Mouse (Mus musculus) limb, embryonic 14.5 days (tissue): ENCODE data around the gene Senp3. TPM values are rescaled to one million over a fixed set of nuclear protein-coding genes. Genes with fewer than 3 reads are reported as not detected.

Source experiments
- ATAC-seq: fragments of 200-750 bp; cut with Nextera tagmentation; 2 replicates; pipeline ENCODE4 v1.8.0; 2017; ENCODE audit warnings: low read depth, moderate number of reproducible peaks, moderate TSS enrichment; ENCODE audit not compliant: low FRiP score
- DNase-seq: peaks from one replicate; pipeline ENCODE4 v3.0.0-alpha.2; 2015; ENCODE audit warnings: low spot score
- H3K27ac ChIP-seq: fragments of 300-500 bp; sonication (generic); replicated peaks from 2 replicates; pipeline ENCODE4 v1.5.1; 2014; ENCODE audit warnings: low read depth, mild to moderate bottlenecking, low read length, moderate library complexity, mixed read lengths
- H3K27me3 ChIP-seq: fragments of 300-500 bp; sonication (generic); 2 replicates; pipeline ENCODE4 v1.6.1; 2014; ENCODE audit warnings: low read length, mixed read lengths; ENCODE audit not compliant: control insufficient read depth, insufficient read depth
- H3K36me3 ChIP-seq: fragments of 300-500 bp; sonication (generic); 2 replicates; pipeline ENCODE4 v1.6.1; 2014; ENCODE audit warnings: mild to moderate bottlenecking, low read length, moderate library complexity, mixed read lengths; ENCODE audit not compliant: control insufficient read depth, insufficient read depth
- H3K4me1 ChIP-seq: fragments of 300-500 bp; sonication (generic); 2 replicates; pipeline ENCODE4 v1.6.1; 2014; ENCODE audit warnings: antibody characterized with exemption, low read length, mixed read lengths; ENCODE audit not compliant: control insufficient read depth, insufficient read depth
- H3K4me2 ChIP-seq: fragments of 300-500 bp; sonication (generic); replicated peaks from 2 replicates; pipeline ENCODE4 v1.6.1; 2014; ENCODE audit warnings: low read depth, mild to moderate bottlenecking, low read length, moderate library complexity; ENCODE audit not compliant: severe bottlenecking
- H3K4me3 ChIP-seq: fragments of 300-500 bp; sonication (generic); replicated peaks from 2 replicates; pipeline ENCODE4 v1.5.1; 2014; ENCODE audit warnings: low read length
- H3K9ac ChIP-seq: fragments of 300-500 bp; sonication (generic); 2 replicates; pipeline ENCODE4 v1.6.1; 2014; ENCODE audit warnings: mild to moderate bottlenecking, low read depth, low read length, moderate library complexity; ENCODE audit not compliant: severe bottlenecking
- H3K9me3 ChIP-seq: fragments of 300-500 bp; sonication (generic); 2 replicates; pipeline ENCODE4 v1.6.1; 2016; ENCODE audit warnings: low read length; ENCODE audit not compliant: control insufficient read depth
- POLR2A ChIP-seq: fragments of 200-500 bp; IDR thresholded peaks from 2 replicates; pipeline ENCODE4 v1.8.0; 2012; ENCODE audit warnings: inconsistent platforms, mild to moderate bottlenecking, moderate library complexity, borderline replicate concordance; ENCODE audit not compliant: insufficient read depth, insufficient read length; ENCODE audit errors: extremely low read depth
- whole genome bisulfite sequencing: fragments of 180-500 bp; shearing (Covaris S2); extraction: QIAGEN DNeasy Blood & Tissue Kit; methylation state at CpG from one replicate; pipeline ENCODE4 v1.1.7; 2014; 5-methylcytosine and 5-hydroxymethylcytosine counted together
- polyA plus RNA-seq, 2 experiments: library from polyadenylated mRNA; depleted of rRNA in 1 of 2; stranded (reverse) in 1 of 2; unstranded in 1 of 2; fragments of >200 nt; fragmentation: Nextera tagmentation in 1 of 2; extraction: Ambion mirVana in 1 of 2; gene quantifications; 2 replicates each; pipeline versions ENCODE4 v1.2.1 to v1.2.3; 2012 to 2014

Senp3 gene
- polyA plus RNA-seq, 2 experiments = 95.4 to 172 TPM

GRCm38 (mm10) chr11:69682209-69682839 is 440 bp upstream of the Senp3 start:
- Histone ChIP-seq H3K4me3 (peak overlapping the region; percentile 87), H3K36me3 (peaks cover 30% of the 10 kb centered on the region), H3K9ac (peak overlapping the region; percentile 74), H3K4me1 (peaks cover 41% of the 10 kb centered on the region), H3K9me3 (no peaks in the 10 kb centered on the region), H3K4me2 (peak overlapping the region; percentile 88), H3K27ac (peak overlapping the region; percentile 87), H3K27me3 (no peaks in the 10 kb centered on the region)
- DNase-seq (no peak), ATAC-seq (0 out of 2 replicates have a peak, but pooled peaks have one; percentile 1)
- 24% methylated on average over 24 of the region's 24 CpGs for WGBS
- no peak for TF ChIP-seq POLR2A

GRCm38 (mm10) chr11:69680136-69680855 is 1.6 kb downstream of the Senp3 start:
- Histone ChIP-seq H3K27me3 (no peaks in the 10 kb centered on the region), H3K27ac (no peak overlapping the region), H3K9me3 (no peaks in the 10 kb centered on the region), H3K4me1 (peaks cover 23% of the 10 kb centered on the region), H3K4me3 (peak overlapping the region; percentile 87), H3K9ac (peak overlapping the region; percentile 74; the same call in 1 of the 2 replicates), H3K36me3 (peaks cover 51% of the 10 kb centered on the region), H3K4me2 (peak overlapping the region; percentile 88)
- ATAC-seq (no peak), DNase-seq (no peak)
- WGBS = 90% methylated on average over 30 of the region's 30 CpGs
- TF ChIP-seq POLR2A = no peak

- Histone ChIP-seq H3K27ac (no peak overlapping the region), H3K27me3 (no peaks in the 10 kb centered on the region), H3K4me3 (no peak overlapping the region), H3K9ac (no peak overlapping the region), H3K4me2 (no peak overlapping the region), H3K36me3 (peaks cover 62% of the 10 kb centered on the region), H3K9me3 (no peaks in the 10 kb centered on the region), H3K4me1 (peaks cover 23% of the 10 kb centered on the region)
- WGBS = 100% methylated on average over 2 of the region's 2 CpGs
- TF ChIP-seq POLR2A = no peak
- ATAC-seq (no peak), DNase-seq (no peak)
These were observed 2.7 kb downstream of the Senp3 start for GRCm38 (mm10) chr11:69679144-69679543.

- under 1% methylated on average over 36 of the region's 36 CpGs for WGBS
- ATAC-seq = peak; percentile 97
- Histone ChIP-seq H3K36me3 (peaks cover 85% of the 10 kb centered on the region), H3K9ac (peak within 1 kb of the TSS; percentile 99), H3K4me2 (peak within 1 kb of the TSS; percentile 88), H3K4me3 (peak within 1 kb of the TSS; percentile 100), H3K27ac (peak within 1 kb of the TSS; percentile 97), H3K9me3 (no peaks in the 10 kb centered on the region), H3K27me3 (no peaks in the 10 kb centered on the region), H3K4me1 (peaks cover 15% of the 10 kb centered on the region)
- peak; percentile 96; the same call in 1 of the 2 replicates for TF ChIP-seq POLR2A
- peak; percentile 100 for DNase-seq
These were observed 9.6 kb downstream of the Senp3 start, which contains the start of gene Eif4a1 for GRCm38 (mm10) chr11:69672211-69672706. Gene Eif4a1, minus strand, starts transcription at chr11:69672423.

- Histone ChIP-seq H3K9ac (peak overlapping the region; percentile 99), H3K4me3 (peak overlapping the region; percentile 100), H3K4me2 (peak overlapping the region; percentile 88), H3K4me1 (peaks cover 15% of the 10 kb centered on the region), H3K27ac (peak overlapping the region; percentile 97), H3K27me3 (no peaks in the 10 kb centered on the region), H3K9me3 (no peaks in the 10 kb centered on the region), H3K36me3 (peaks cover 84% of the 10 kb centered on the region)
- DNase-seq = no peak
- TF ChIP-seq POLR2A = no peak
- ATAC-seq = no peak
- under 1% methylated on average over 43 of the region's 43 CpGs for WGBS
These were observed 10.2 kb downstream of the Senp3 start for GRCm38 (mm10) chr11:69671726-69672124.
